Mouse (Mus musculus) mouse embryonic stem cell (cell line): ENCODE results near the gene Haus4.

Experiments used
- in situ Hi-C, 2 experiments: fragments of 300-500 bp; cut with MboI; formaldehyde crosslinking; loops; 1 replicate in 1 of 2; 3 replicates in 1 of 2; pipeline ENCODE4 v1.14.3; 2019 to 2020; ENCODE audit warnings: low sequenced_read_pairs in 2 of 2, low pct_unique_long_range_greater_than_20kb in 1 of 2, mixed read lengths in 1 of 2; ENCODE audit not compliant: unreplicated experiment in 1 of 2

The Haus4 gene

DNA sequence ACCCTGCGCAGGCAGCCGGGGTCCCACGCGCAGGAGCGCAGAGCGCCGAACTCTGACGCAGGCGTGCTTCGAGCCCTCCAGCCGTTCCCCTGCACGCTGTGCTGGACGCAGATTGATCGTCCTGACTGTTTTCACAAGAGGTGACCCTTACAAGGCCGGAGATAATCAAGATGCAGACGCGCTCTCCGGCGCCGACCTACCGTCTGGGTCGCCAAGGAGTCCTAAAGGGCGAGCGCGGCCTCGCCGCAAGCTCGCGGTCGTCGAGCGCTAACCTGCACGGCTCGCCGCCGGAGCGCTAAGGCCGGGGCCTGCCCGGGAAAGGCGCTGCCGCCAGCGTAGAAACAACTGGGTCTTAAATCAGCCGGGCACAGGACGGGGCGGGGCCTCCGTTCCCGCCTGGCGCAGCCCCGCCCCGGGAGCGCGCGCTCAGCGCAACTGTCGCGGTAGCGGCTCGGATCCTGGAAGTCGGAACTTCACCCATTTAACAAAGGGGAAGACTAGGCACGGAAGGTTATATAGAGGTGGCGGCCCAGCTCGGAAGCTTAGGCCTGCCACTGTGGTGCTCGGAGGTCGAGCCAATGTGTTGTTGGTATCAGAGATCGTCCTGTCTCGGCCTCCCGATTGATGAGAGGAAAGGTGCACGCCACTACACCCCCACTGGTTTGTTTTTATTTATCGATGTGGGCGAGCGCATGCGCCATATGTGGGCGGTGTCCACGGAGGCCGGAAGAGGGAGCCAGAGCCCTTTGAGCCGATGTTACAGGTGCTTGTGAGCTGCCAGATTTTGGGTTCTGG lies at the start of gene Haus4:
TSS of gene Haus4 (minus strand) at position 642 of the 795 bp plus-strand sequence.
- in situ Hi-C loops, result no loop called here

DNA sequence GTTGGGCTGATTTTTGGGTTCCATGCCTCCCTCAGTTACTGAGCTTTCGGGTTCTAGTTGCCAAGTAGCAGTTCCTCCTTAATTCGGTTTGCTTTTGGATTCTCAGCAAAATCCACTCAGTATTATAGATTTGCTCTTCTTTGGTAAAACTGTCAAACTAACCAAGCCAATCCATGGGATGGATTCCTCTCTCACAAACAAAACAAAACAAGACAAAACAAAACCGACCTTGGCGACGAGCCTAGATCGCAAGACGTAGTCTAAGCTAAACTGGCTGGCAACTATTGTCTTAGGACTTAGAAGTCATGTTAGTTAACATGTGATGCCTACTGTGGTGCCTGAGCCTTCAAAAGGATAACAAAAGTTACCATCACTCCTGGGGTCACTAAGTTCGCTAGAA lies 49.3 kb upstream of the Haus4 start:
- in situ Hi-C loops, result no loop called here

DNA sequence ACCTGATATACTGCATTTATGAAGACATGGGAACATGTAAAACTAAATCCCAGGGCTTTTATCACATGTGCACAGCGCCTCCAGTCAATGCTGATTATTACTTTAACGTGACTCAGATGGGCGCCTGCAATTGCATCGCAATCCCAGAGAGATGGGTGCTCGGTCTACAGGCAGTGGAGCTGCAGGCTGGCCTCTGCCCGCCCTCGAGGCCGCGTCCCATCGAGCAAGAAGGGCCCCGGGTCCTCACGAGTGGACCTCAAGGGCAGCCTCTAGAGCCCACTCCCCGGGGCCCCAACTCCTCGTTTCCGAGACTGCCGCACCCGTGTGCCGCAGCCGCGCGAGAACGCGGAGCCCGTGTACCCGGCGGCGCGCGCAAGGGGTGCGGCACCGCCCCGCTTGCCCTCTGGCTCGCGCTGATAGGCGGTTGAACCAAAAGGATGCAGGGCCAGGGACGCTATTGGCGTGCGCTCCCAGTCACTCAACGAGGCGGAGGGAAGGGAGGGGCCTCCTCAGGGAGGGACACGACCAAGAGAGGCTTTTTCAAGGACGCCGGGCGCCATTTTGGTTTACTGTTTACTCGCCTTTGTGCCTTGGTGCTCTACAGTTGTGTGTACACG lies 48.7 kb upstream of the Haus4 start:
- in situ Hi-C loops, result no loop called here

DNA sequence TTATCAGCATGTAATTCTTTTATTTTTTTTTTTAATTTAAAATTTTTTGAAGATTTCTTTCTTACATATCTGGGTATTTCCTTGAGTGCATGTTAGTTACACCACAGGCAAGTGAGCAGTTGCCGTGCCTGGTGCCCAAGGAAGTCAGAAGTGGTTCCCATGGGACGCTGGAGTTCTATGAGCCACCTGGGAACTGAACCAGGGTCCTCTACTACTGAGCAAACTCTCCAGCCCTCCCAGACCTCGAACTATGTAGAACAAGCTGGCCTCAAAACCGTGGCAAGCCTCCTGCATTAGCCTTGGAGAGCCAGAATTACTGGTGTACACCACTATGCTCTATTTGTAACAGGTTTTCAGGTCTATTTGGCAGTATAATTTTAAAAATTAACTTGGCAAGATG lies 48.2 kb upstream of the Haus4 start:
- in situ Hi-C loops, result no loop called here

DNA sequence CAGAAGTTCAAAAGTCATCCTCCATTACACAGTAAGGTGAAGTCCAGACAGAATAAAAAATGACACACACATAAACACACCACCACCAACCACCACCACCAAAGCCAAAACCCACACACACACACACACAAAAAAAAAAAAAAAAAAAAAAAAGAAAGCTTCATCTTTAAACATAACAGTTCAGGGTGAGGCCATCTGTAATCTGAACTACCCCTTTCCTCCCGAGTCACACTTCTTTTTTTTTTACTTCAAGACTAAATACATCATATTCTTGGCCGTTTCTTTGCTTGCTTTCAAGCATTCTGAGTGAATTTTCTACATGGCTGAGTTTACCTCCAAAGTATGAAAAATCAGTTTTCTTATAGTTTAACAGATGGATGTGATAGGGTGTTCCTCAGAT lies 47.2 kb upstream of the Haus4 start:
- in situ Hi-C loops, result no loop called here

DNA sequence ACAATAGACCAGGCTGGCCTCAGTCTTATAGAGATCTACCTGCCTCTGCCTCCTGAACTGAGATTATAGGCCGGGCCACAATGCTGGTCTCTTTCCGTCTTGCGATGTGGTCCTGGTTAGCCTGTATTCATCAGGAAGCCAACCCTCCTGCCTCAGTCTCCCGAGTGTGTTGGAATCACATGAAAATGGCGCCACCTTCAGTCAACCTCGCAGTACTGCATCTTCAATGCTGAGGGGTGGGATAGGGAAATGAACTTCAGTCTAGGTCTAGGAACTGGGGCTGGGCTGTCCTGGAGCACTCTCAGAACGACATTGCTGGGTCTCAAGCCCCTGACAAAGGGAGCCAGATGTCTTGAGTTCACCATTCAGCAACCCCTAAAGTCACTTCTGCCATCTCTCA lies 42.7 kb upstream of the Haus4 start:
- in situ Hi-C loops, result no loop called here

DNA sequence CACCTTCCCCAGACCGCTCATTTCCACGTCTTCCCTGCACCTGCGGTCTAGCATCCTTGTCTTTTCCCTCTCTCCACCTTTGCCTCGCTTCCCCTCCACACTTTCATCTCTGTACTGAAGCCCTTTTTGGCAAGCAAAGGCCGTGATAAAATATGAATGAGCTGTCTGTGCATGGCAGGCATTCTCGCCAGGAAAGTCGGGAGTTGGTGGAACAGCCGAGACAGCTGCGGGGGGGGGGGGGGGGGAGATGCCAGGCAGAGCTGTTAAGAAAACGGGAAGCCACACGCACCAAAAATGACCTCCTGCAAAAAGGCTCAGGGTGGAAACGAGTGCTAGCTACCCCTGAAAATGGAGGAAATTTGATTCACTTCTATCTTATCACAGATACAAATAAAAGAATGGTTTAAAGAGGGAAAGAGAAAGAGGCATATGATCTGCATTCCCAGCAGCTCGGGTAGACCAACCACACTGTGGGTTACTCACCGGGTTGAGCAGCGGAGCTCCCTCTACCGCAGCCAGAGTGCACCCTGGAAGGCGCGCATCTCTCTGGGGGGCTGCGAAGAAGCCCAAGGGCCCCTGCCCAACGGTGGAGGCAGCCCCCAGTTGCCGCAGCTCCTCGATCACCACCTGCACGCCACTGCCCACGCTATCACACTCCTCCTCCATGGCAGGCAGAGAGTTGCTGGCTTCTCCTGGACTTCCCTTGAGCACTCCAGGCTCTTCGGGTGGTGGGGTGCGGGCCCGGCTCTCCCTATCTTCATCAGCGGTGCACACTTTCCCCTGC lies 40.4 kb upstream of the Haus4 start:
- in situ Hi-C loops, result no loop called here

DNA sequence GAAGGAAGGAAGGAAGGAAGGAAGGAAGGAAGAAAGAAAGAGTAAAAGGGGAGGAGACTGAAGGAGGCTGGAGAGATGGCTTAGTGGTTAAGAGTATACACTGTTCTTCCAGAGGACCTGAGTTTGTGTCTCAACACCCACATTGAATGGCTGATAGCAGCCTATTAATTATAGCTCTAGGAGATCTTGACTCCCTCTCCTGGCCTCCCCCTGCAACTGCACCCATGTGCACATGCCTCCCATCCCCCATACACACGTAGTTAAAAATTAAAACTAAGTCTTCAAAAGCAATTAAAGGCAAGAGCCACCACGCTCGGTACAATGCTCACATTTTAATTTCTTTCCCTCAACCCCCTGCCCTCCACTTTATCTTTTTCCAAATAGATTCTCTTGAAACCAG lies 39.6 kb upstream of the Haus4 start:
- in situ Hi-C loops, result no loop called here

DNA sequence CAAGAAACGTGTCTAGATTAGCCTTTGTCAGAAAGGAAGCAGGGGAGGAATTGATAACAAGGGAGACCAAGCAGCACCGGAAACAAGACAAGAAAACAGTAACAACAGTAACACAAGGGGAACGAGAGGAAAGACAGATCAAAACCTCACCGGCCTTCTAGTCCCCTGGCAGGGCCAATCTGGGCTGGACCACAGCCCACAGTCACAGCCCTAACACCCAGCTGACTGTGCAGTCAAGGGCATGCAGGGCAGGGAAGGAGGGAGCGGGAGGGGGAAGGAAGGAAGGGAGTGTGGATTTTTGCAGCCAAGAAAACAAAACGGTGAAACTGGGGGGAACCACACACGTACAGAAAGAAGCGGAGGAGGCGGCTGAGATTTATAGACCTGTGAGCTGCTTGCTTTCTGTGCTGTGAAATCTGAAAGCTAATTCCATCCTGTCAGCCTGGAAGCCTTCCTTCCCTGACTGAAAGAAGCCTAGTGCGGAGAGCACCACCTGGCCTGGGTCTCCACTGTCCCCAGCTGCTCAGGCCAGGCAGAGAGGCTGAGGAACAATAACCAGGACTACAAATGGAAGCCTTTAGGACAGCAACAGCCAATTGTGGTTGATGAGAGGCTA lies 38.0 kb upstream of the Haus4 start:
- in situ Hi-C loops, result no loop called here

DNA sequence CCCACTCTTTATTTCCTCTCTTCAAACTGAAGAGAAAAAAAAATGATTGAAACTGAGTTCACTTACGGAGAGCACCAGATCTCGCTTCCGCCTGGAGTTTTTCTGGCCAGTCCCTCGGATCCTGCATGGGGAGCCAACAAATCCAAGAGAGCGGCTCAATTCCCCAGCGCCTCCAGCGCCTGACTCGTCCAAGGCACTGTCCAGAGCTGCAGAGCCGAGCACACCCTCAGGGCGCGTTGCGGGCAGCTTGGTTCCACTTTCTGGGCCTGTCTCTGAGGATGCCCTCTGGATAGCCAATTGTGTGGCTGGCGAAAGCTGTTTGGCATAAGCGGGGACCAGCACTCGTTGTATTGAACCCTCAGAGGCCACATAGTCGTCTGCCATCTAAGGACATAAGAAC lies 36.6 kb upstream of the Haus4 start:
- in situ Hi-C loops, result no loop called here

DNA sequence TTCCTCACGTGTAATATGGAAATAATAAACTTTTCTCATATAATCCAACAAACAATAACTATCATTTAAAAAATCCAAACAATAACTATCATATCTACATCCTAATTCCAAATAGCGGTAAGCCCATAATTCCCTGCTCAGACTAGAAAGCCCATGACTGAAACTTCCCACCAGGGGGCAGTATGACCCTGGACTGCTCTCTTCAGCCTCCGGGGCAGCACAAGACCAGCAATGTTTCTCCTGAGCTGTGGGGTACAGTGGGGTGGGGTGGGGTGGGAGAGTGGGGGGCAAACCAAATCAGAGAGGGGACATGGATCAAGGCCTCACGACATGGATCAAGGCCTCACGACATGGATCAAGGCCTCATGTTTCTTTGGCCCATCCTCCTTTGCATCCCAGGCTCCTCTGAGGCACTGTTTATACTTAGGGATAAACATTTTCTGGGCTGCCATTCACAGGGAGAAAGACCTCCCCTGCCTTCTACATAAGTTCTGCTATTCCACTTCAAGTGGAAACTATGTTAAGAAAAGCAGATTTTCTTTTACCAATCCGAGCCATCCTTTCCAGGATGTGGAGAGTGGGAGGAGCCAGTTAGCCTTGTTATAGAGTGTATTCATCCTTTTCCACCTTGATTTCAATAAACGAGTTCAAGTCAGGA lies 29.4 kb upstream of the Haus4 start:
- in situ Hi-C loops, result no loop called here

DNA sequence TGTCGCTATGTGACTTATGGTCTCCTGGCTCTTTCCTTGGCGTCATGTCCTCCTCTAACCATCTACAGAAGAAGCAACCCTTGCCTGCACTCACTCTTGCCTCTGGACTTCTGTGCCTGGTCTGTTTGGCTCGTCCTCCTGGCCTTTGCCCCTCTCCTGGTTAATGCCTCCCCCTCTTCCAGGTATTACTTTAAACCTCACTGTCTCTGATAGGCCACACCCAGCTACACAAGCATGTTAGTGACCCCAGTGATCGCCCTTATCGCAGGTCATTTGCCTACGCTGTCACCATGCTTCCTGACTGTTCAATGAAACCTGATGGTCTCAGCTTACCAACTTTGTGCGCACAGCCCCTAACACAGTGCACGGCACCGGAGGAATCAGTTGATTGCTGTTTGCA lies 28.1 kb upstream of the Haus4 start:
- in situ Hi-C loops, result no loop called here

DNA sequence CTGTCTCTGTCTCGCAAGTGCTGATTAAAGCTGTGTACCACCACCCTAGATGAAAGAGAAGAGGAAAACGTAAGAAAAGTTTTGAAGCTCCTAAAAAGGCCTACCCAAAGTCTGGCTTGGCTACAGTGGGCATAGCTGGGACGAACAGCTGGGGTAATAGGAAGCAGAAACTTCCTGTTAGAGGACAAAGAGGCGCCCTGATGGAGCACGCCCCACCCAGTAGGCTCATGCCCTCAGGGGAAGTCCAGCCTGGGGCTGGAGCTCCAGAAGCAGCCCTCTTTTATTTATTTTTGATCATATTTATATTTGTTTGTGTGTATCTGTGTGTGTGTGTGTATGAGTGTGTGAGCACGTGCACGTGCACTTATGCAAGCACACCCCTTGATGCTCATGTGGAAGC lies 25.2 kb upstream of the Haus4 start:
- in situ Hi-C loops, result no loop called here

DNA sequence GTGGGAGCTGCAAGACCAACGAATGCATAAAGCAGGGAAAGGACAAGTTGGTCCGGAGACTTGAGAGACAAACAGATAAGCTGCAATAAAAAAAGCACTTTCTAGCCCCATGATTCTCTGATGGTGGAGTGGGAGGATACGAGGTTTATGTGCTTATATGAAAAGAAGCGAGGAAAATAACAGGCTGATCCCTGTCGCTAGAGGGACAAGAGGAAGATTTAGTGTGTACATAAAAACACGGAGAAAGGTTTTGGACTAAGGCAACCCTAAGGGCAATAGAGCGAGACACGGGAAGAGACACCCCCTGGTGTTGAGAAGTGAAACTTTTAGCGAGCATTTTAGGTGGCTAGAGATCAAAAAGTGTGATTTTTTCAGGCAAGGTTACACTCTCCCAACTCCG lies 23.6 kb upstream of the Haus4 start:
- in situ Hi-C loops, result no loop called here

DNA sequence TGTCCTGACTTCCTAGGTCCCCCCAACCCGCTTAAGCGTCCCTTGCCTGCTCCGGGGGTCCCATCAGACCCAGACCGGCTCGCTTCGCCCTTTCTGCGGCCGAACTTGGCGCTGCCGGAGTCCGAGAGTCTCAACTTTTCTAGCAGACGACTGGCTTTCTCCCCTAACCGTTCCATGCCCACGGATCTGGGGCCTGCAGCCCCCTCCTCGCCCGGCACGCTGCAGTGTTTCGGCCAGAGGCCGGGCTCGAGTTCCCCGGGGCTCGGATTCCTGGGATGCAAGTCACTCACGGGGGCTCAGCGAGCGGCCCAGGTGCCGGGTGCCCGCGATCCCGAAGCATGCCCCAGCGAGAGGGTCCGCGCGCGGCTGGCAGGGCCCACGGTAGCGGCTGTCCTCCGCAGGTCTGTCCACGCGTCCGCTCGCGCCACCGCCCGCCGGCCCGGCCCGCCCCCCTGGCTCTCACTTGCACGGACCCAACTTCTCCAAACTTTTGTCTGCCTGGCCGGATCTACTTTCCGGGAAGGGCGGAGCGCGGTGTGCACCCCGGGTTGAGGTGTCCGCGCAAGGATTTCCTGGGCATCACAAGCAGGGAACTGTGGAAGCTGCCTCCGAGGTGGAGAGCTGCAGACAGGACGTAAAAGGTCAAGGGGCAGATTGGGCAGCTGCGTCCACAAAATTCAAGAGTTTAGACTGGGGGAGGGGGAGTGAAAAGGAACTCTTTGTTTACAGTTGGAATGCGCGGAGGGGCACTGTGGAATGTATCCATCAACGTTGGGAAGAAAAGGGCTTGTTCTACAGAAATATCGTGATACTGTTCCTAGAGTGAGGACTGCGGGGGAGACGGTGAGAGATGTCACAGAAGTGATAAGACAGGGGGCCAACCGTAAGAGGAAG lies 22.9 kb upstream of the Haus4 start, which contains the start of gene Ajuba:
TSS of gene Ajuba (minus strand) at position 470 of the 894 bp plus-strand sequence.
- in situ Hi-C loops, result no loop called here

DNA sequence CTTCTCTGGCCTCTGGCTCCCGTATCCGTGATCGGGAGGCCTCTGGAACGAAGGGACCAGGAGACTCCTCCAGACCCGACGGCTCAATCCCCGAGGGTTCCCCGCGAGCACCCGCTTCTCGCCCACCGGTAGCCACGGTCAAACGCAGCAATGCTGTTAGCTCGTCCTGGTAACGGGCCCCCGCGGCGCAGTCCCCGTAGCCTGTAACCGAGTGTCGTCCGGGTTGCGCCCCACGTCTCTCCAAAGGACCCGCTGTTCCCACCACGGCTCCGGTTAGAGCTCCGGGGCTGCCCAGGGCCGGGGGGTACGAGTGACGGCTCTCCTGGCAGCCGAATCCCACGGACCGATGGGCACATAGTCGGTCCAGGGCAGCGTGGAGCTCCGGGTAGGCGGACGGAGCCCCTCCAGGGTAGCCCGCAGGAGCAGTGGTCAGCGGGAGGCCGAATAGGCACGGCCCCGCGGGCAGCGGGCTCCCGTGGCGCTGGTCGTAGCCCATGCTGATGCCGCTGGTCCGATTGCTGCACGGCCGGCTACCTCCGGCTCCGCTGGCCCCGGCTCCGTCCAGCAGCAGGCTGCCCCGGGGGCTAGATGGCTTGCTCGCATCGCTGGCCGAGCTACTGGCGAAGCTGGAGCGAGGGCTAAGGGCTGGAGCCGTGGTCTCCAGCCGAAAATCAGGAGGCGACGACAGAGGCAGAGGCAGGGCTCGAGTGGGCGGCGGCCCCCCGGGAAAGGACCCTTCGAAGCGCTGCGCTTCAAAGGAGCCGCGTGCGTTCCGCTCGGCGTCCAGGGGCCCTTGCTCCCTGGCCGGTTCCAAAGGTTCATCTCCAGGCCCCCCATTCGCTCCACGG lies 22.0 kb upstream of the Haus4 start:
- in situ Hi-C loops, result no loop called here

DNA sequence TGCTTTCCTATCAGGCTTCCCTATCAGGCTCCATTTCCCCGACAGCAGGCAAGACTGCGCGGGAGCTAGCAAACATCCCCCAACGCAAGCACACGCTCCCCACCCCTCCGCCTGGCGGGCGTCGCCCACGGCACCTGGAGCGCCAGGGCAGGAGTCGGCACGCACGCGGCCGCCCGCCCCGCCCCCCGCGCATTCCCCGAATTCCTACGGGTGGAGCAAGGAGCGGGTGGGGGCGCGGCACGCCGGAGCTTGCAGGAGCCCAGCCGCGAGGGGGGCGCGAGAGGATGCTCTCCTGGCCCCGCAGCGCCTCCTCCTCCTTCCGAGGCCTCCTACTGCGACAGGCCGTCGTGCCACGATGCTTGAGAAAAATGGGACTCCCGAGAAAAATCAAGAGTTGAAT lies 21.2 kb upstream of the Haus4 start:
- in situ Hi-C loops, result no loop called here
